Comparison of ENCODE assay signal across 24 mouse cellular contexts in genomic region chr5:147190885-147191284, GRCm38 (mm10). TPM values are rescaled to one million over a fixed set of nuclear protein-coding genes. Genes with fewer than 3 reads are reported as not detected.
DNase-seq lines count a peak whose midpoint lies in the region; ATAC-seq and TF ChIP-seq lines count a peak whose summit lies in the region.
"Had no signal": no experiment of that assay in that cellular context is flagged by ENCODE, and none has a peak within 500 bp of the region (broad histone marks: within the 10 kb centered on the region; RNA-seq: fewer than 3 reads in every experiment).

No protein-coding gene starts in this region.

- peaks cover 97% of the 10 kb centered on the region for H3K27me3 ChIP-seq in forebrain, embryonic 13.5 days
- H3K27me3 ChIP-seq in forebrain, postnatal 0 days (ENCODE audit: insufficient read depth, low read length): peaks cover 84% of the 10 kb centered on the region
- peaks cover 96% of the 10 kb centered on the region for H3K27me3 ChIP-seq in hindbrain, embryonic 12.5 days
- H3K27me3 ChIP-seq in midbrain, embryonic 11.5 days (ENCODE audit: control insufficient read depth, insufficient read depth, low read length): peaks cover 86% of the 10 kb centered on the region
- peaks cover 98% of the 10 kb centered on the region for H3K27me3 ChIP-seq in neural tube, embryonic 13.5 days
- H3K27me3 ChIP-seq in kidney, embryonic 15.5 days: peaks cover 97% of the 10 kb centered on the region

- peak overlapping the region; percentile 5; the same call in 1 of the 2 replicates for H3K4me2 ChIP-seq in forebrain, embryonic 13.5 days
- H3K4me2 ChIP-seq in forebrain, postnatal 0 days (ENCODE audit: low read depth): no peak overlapping the region
- H3K4me2 ChIP-seq in hindbrain, embryonic 12.5 days (replicated peaks): peak overlapping the region; percentile 54
- H3K4me2 ChIP-seq in midbrain, embryonic 11.5 days: peak overlapping the region; percentile 32
- peak overlapping the region; percentile 68 for H3K4me2 ChIP-seq in neural tube, embryonic 13.5 days
- no peak overlapping the region for H3K4me2 ChIP-seq in kidney, embryonic 15.5 days
- H3K4me2 ChIP-seq: limb, embryonic 12.5 days; stomach, embryonic 15.5 days had no signal

- H3K4me1 ChIP-seq in forebrain, embryonic 13.5 days: peaks cover 36% of the 10 kb centered on the region
- peaks cover 7% of the 10 kb centered on the region; the same call in 1 of the 2 replicates for H3K4me1 ChIP-seq in forebrain, postnatal 0 days (ENCODE audit: insufficient read depth)
- peaks cover 34% of the 10 kb centered on the region for H3K4me1 ChIP-seq in hindbrain, embryonic 12.5 days
- H3K4me1 ChIP-seq in midbrain, embryonic 11.5 days (ENCODE audit: control insufficient read depth, insufficient read depth, low read length): peaks cover 32% of the 10 kb centered on the region
- peaks cover 53% of the 10 kb centered on the region for H3K4me1 ChIP-seq in neural tube, embryonic 13.5 days (replicated peaks)
- peaks cover 29% of the 10 kb centered on the region for H3K4me1 ChIP-seq in kidney, embryonic 15.5 days

- no peaks in the 10 kb centered on the region for H3K36me3 ChIP-seq in forebrain, embryonic 13.5 days (ENCODE audit: poor library complexity, severe bottlenecking)
- H3K36me3 ChIP-seq in forebrain, postnatal 0 days (ENCODE audit: insufficient read depth): no peaks in the 10 kb centered on the region
- no peaks in the 10 kb centered on the region for H3K36me3 ChIP-seq in hindbrain, embryonic 12.5 days
- no peaks in the 10 kb centered on the region for H3K36me3 ChIP-seq in midbrain, embryonic 11.5 days (ENCODE audit: control insufficient read depth, insufficient read depth, low read length)
- H3K36me3 ChIP-seq in neural tube, embryonic 13.5 days: no peaks in the 10 kb centered on the region
- no peaks in the 10 kb centered on the region for H3K36me3 ChIP-seq in kidney, embryonic 15.5 days
- H3K36me3 ChIP-seq: limb, embryonic 12.5 days; stomach, embryonic 15.5 days had no signal

- no peaks in the 10 kb centered on the region for H3K9me3 ChIP-seq in forebrain, embryonic 13.5 days (replicated peaks)
- no peaks in the 10 kb centered on the region for H3K9me3 ChIP-seq in forebrain, postnatal 0 days (ENCODE audit: low read length)
- H3K9me3 ChIP-seq in hindbrain, embryonic 12.5 days (replicated peaks): no peaks in the 10 kb centered on the region
- no peaks in the 10 kb centered on the region for H3K9me3 ChIP-seq in midbrain, embryonic 11.5 days (ENCODE audit: control insufficient read depth, low read length)
- H3K9me3 ChIP-seq in neural tube, embryonic 13.5 days: no peaks in the 10 kb centered on the region
- no peaks in the 10 kb centered on the region for H3K9me3 ChIP-seq in kidney, embryonic 15.5 days (replicated peaks)
- H3K9me3 ChIP-seq: limb, embryonic 12.5 days; megakaryocyte, embryonic 14.5 days; stomach, embryonic 15.5 days had no signal

- intact Hi-C loops in heart, postnatal 25 days (cut with DNase I): no loop called here

- H3K27ac ChIP-seq in forebrain, embryonic 13.5 days: no peak overlapping the region
- H3K27ac ChIP-seq in forebrain, postnatal 0 days (ENCODE audit: low read depth, low read length): no peak overlapping the region
- H3K27ac ChIP-seq in hindbrain, embryonic 12.5 days: no peak overlapping the region
- H3K27ac ChIP-seq in midbrain, embryonic 11.5 days (ENCODE audit: low read depth, low read length): no peak overlapping the region
- H3K27ac ChIP-seq in neural tube, embryonic 13.5 days (replicated peaks): no peak overlapping the region
- H3K27ac ChIP-seq in kidney, embryonic 15.5 days: no peak overlapping the region
- H3K27ac ChIP-seq: gastrocnemius, adult 2 months; limb, embryonic 12.5 days; liver, embryonic 14.5 days; stomach, embryonic 15.5 days had no signal

- 1% methylated on average over 7 of the region's 7 CpGs for WGBS in forebrain, embryonic 13.5 days
- under 1% methylated on average over 7 of the region's 7 CpGs for WGBS in forebrain, postnatal 0 days
- WGBS in hindbrain, embryonic 12.5 days: under 1% methylated on average over 7 of the region's 7 CpGs
- WGBS in midbrain, embryonic 11.5 days: 1% methylated on average over 7 of the region's 7 CpGs
- 2% methylated on average over 7 of the region's 7 CpGs for WGBS in neural tube, embryonic 13.5 days
- under 1% methylated on average over 7 of the region's 7 CpGs for WGBS in kidney, embryonic 15.5 days

- no peak overlapping the region for H3K9ac ChIP-seq in forebrain, embryonic 13.5 days
- H3K9ac ChIP-seq in forebrain, postnatal 0 days: no peak overlapping the region
- H3K9ac ChIP-seq in hindbrain, embryonic 12.5 days: no peak overlapping the region
- no peak overlapping the region; the same call in 1 of the 2 replicates for H3K9ac ChIP-seq in midbrain, embryonic 11.5 days (ENCODE audit: low read length)
- no peak overlapping the region for H3K9ac ChIP-seq in neural tube, embryonic 13.5 days
- no peak overlapping the region for H3K9ac ChIP-seq in kidney, embryonic 15.5 days
- H3K9ac ChIP-seq: limb, embryonic 12.5 days; liver, embryonic 14.5 days; stomach, embryonic 15.5 days had no signal

- H3K4me3 ChIP-seq in forebrain, embryonic 13.5 days: peak overlapping the region; percentile 1; the same call in 1 of the 2 replicates
- no peak overlapping the region for H3K4me3 ChIP-seq in forebrain, postnatal 0 days (ENCODE audit: low read depth, low read length)
- peak overlapping the region; percentile 14 for H3K4me3 ChIP-seq in hindbrain, embryonic 12.5 days
- peak overlapping the region; percentile 41 for H3K4me3 ChIP-seq in midbrain, embryonic 11.5 days (ENCODE audit: low read depth, low read length)
- peak overlapping the region; percentile 42 for H3K4me3 ChIP-seq in neural tube, embryonic 13.5 days
- H3K4me3 ChIP-seq in kidney, embryonic 15.5 days (replicated peaks): no peak overlapping the region
- H3K4me3 ChIP-seq: gastrocnemius, adult 2 months; limb, embryonic 12.5 days; megakaryocyte, embryonic 14.5 days; stomach, embryonic 15.5 days had no signal

- DNase-seq in forebrain, postnatal 0 days: no peak
- peak; percentile 92 for DNase-seq in midbrain, embryonic 11.5 days (ENCODE audit: low spot score, missing footprints)
- DNase-seq in thymus, postnatal 0 days (ENCODE audit: low spot score): no peak
- no peak for DNase-seq in heart, postnatal 25 days (ENCODE audit: low spot score)
- DNase-seq: adrenal gland, adult 8-10 months; gastrocnemius, adult 2 months; heart, postnatal 10 days; kidney, postnatal 25 days; layer of hippocampus, postnatal 36 days; retina, postnatal 1 day; thymus, postnatal 25 days had no signal

- no peak for TF ChIP-seq CTCF in forebrain, postnatal 0 days (IDR thresholded peaks at IDR 0.05; ENCODE audit: low read depth)

- no peak for ATAC-seq in forebrain, embryonic 13.5 days
- ATAC-seq in forebrain, postnatal 0 days: no peak
- ATAC-seq in hindbrain, embryonic 12.5 days (ENCODE audit: low FRiP score): no peak
- ATAC-seq in midbrain, embryonic 11.5 days (ENCODE audit: low FRiP score): no peak
- no peak for ATAC-seq in neural tube, embryonic 13.5 days (ENCODE audit: low read depth)
- no peak for ATAC-seq in kidney, embryonic 15.5 days (replicated peaks; ENCODE audit: low FRiP score)
- ATAC-seq: intestine, embryonic 16.5 days; lung, postnatal 0 days had no signal

RNA-seq across cellular contexts. Expression of gene Gsx1, which starts 2.4 kb away (rescaled TPM):
- polyA plus RNA-seq in forebrain, embryonic 13.5 days (2015; fragmentation: Nextera tagmentation; extraction: Ambion mirVana): 4.0 and 4.7 TPM in 2 replicates
- total RNA-seq in forebrain, postnatal 0 days (2014; rRNA removed): 1.2 and 3.2 TPM in 2 replicates
- 1.2 and 1.4 TPM in 2 replicates for polyA plus RNA-seq in forebrain, postnatal 0 days (2015; fragmentation: Nextera tagmentation; extraction: Ambion mirVana)
- polyA plus RNA-seq in hindbrain, embryonic 12.5 days (2016; fragmentation: Nextera tagmentation; extraction: Ambion mirVana): 8.6 and 9.3 TPM in 2 replicates
- polyA plus RNA-seq in midbrain, embryonic 11.5 days (2014; fragmentation: Nextera tagmentation; extraction: Ambion mirVana): 14.6 and 19.0 TPM in 2 replicates
- 5.3 and 7.1 TPM in 2 replicates for polyA plus RNA-seq in neural tube, embryonic 13.5 days (2015; fragmentation: Nextera tagmentation; extraction: Ambion mirVana)
- not detected in 2 replicates for polyA plus RNA-seq in thymus, postnatal 0 days (2015; fragmentation: Nextera tagmentation; extraction: Ambion mirVana)
- polyA plus RNA-seq in kidney, embryonic 15.5 days (2015; fragmentation: Nextera tagmentation; extraction: Ambion mirVana): not detected in 2 replicates
- not detected for total RNA-seq in heart, postnatal 25 days (2021)
- total RNA-seq: adrenal gland, adult 8-10 months; gastrocnemius, adult 2 months; heart, adult 8-10 months; heart, postnatal 10 days; MEL; neutrophil, adult 5-6 weeks had no signal
- polyA plus RNA-seq: intestine, embryonic 16.5 days; limb, embryonic 12.5 days; liver, embryonic 14.5 days; lung, postnatal 0 days; stomach, embryonic 15.5 days had no signal

Comparison
In these comparisons a context has a peak if more than half of its experiments do, and no peak if none do; other contexts are left out.
1. H3K4me2 ChIP-seq: peak in forebrain, embryonic 13.5 days (single experiment), hindbrain, embryonic 12.5 days (single experiment), midbrain, embryonic 11.5 days (single experiment) and neural tube, embryonic 13.5 days (single experiment); none in forebrain, postnatal 0 days (single experiment) and kidney, embryonic 15.5 days (single experiment).
2. H3K4me3 ChIP-seq: peak in forebrain, embryonic 13.5 days (single experiment), hindbrain, embryonic 12.5 days (single experiment), midbrain, embryonic 11.5 days (single experiment) and neural tube, embryonic 13.5 days (single experiment); none in forebrain, postnatal 0 days (single experiment) and kidney, embryonic 15.5 days (single experiment).